Mouse (Mus musculus) CH12.LX (cell line): Measurements from ENCODE around the gene R3hcc1l. TPM values are rescaled to one million over a fixed set of nuclear protein-coding genes. Genes with fewer than 3 reads are reported as not detected.

Source experiments
- DNase-seq: peaks from one replicate; pipeline ENCODE4 v3.0.0-alpha.2; 2013; ENCODE audit errors: extremely low read depth
- H3K27ac ChIP-seq: 2 replicates; pipeline ENCODE4 v1.5.1; 2012; ENCODE audit warnings: low read depth, mild to moderate bottlenecking, control low read depth, moderate library complexity; ENCODE audit not compliant: insufficient read depth
- H3K27me3 ChIP-seq: replicated peaks from 2 replicates; pipeline ENCODE3; 2012; ENCODE audit warnings: inconsistent platforms
- H3K36me3 ChIP-seq, 2 experiments: replicated peaks in 1 of 2; 2 replicates each; pipeline versions ENCODE3 to v1.6.1; 2012; ENCODE audit warnings: inconsistent platforms in 1 of 2, low read length in 1 of 2, mild to moderate bottlenecking in 1 of 2, mixed read lengths in 1 of 2, moderate library complexity in 1 of 2; ENCODE audit not compliant: control insufficient read depth in 1 of 2, insufficient read depth in 1 of 2
- H3K4me1 ChIP-seq, 2 experiments: 2 replicates each; pipeline ENCODE4 v1.6.1; 2012; ENCODE audit warnings: inconsistent platforms in 1 of 2, moderate library complexity in 1 of 2; ENCODE audit not compliant: insufficient read depth in 2 of 2, control insufficient read depth in 1 of 2
- H3K4me2 ChIP-seq: 2 replicates; pipeline ENCODE4 v1.6.1; 2012; ENCODE audit warnings: low read depth, mild to moderate bottlenecking, control low read depth; ENCODE audit not compliant: poor library complexity, insufficient read depth, severe bottlenecking
- H3K4me3 ChIP-seq, 3 experiments: fragments of 150-350 bp in 1 of 3; sonication (generic) in 1 of 3; replicated peaks in 1 of 3; 2 replicates each; pipeline versions ENCODE3 to v1.5.1; 2011 to 2012; ENCODE audit warnings: low read depth in 2 of 3, low read length in 2 of 3, mild to moderate bottlenecking in 2 of 3, moderate library complexity in 2 of 3, control low read depth in 1 of 3, improper control_type of control experiment in 1 of 3, inconsistent platforms in 1 of 3, mixed read lengths in 1 of 3; ENCODE audit not compliant: poor library complexity in 1 of 3
- H3K79me2 ChIP-seq: replicated peaks from 2 replicates; pipeline ENCODE4 v1.6.1; 2012; ENCODE audit warnings: mild to moderate bottlenecking, moderate library complexity; ENCODE audit not compliant: control insufficient read depth, poor library complexity, insufficient read depth, severe bottlenecking; ENCODE audit errors: extremely low read depth
- H3K9ac ChIP-seq: 2 replicates; pipeline ENCODE4 v1.6.1; 2012; ENCODE audit warnings: low read depth, mild to moderate bottlenecking, control low read depth, moderate library complexity; ENCODE audit not compliant: insufficient read depth
- H3K9me3 ChIP-seq: replicated peaks from 2 replicates; pipeline ENCODE3; 2012; ENCODE audit warnings: low read length, inconsistent platforms, mixed read lengths
- BHLHE40 ChIP-seq: IDR thresholded peaks from 2 replicates; pipeline ENCODE4 v1.6.1; 2011; ENCODE audit warnings: mild to moderate bottlenecking, low read depth, low read length, improper control_type of control experiment
- CHD2 ChIP-seq: IDR thresholded peaks from 2 replicates; pipeline ENCODE4 v1.6.1; 2011; ENCODE audit warnings: low read length, improper control_type of control experiment
- CTCF ChIP-seq, 2 experiments: IDR thresholded peaks in 1 of 2; conservative IDR thresholded peaks in 1 of 2; 2 replicates each; pipeline ENCODE4 v1.5.1; 2011 to 2012; ENCODE audit warnings: low read depth in 2 of 2, low read length in 2 of 2, improper control_type of control experiment in 1 of 2, inconsistent platforms in 1 of 2, mild to moderate bottlenecking in 1 of 2, moderate library complexity in 1 of 2
- E2F4 ChIP-seq: IDR thresholded peaks from 2 replicates; pipeline ENCODE4 v1.6.1; 2011; ENCODE audit warnings: low read depth, low read length, improper control_type of control experiment; ENCODE audit not compliant: insufficient replicate concordance
- ELF1 ChIP-seq: IDR thresholded peaks from 2 replicates; pipeline ENCODE4 v1.6.1; 2014; ENCODE audit warnings: low read depth, mild to moderate bottlenecking, inconsistent platforms, low read length, improper control_type of control experiment
- EP300 ChIP-seq: IDR thresholded peaks from 2 replicates; pipeline ENCODE4 v1.6.1; 2011; ENCODE audit warnings: low read length, improper control_type of control experiment
- ETS1 ChIP-seq: conservative IDR thresholded peaks from 2 replicates; pipeline ENCODE4 v1.6.1; 2012; ENCODE audit warnings: low read depth, mild to moderate bottlenecking, inconsistent platforms, low read length, improper control_type of control experiment, moderate library complexity
- IRF4 ChIP-seq: IDR thresholded peaks from 2 replicates; pipeline ENCODE4 v1.6.1; 2014; ENCODE audit warnings: low read depth, mild to moderate bottlenecking, inconsistent platforms, low read length, improper control_type of control experiment
- JUN ChIP-seq: IDR thresholded peaks from 2 replicates; pipeline ENCODE4 v1.6.1; 2011; ENCODE audit warnings: low read depth, mild to moderate bottlenecking, low read length, improper control_type of control experiment, moderate library complexity; ENCODE audit not compliant: insufficient read depth
- JUND ChIP-seq: conservative IDR thresholded peaks from 2 replicates; pipeline ENCODE4 v1.6.1; 2011; ENCODE audit warnings: low read depth, low read length, improper control_type of control experiment
- MAZ ChIP-seq: IDR thresholded peaks from 2 replicates; pipeline ENCODE4 v1.6.1; 2012; ENCODE audit warnings: low read depth, mild to moderate bottlenecking, inconsistent platforms, low read length, improper control_type of control experiment, moderate library complexity
- PAX5 ChIP-seq: IDR thresholded peaks from 2 replicates; pipeline ENCODE4 v1.6.1; 2012; ENCODE audit warnings: low read length, inconsistent platforms, mixed read lengths
- POLR2A ChIP-seq: IDR thresholded peaks from 2 replicates; pipeline ENCODE4 v1.6.1; 2011; ENCODE audit warnings: low read depth, mild to moderate bottlenecking, improper control_type of control experiment, low read length
- RAD21 ChIP-seq: IDR thresholded peaks from 2 replicates; pipeline ENCODE4 v1.6.1; 2011; ENCODE audit warnings: low read depth, mild to moderate bottlenecking, low read length, improper control_type of control experiment, moderate library complexity
- SIN3A ChIP-seq: IDR thresholded peaks from 2 replicates; pipeline ENCODE4 v1.6.1; 2012; ENCODE audit warnings: low read length, improper control_type of control experiment, inconsistent platforms
- TCF12 ChIP-seq: IDR thresholded peaks from 2 replicates; pipeline ENCODE4 v1.6.1; 2014; ENCODE audit warnings: low read depth, mild to moderate bottlenecking, inconsistent platforms, low read length, improper control_type of control experiment
- UBTF ChIP-seq: IDR thresholded peaks from 2 replicates; pipeline ENCODE4 v1.6.1; 2012; ENCODE audit warnings: low read depth, mild to moderate bottlenecking, inconsistent platforms, low read length, improper control_type of control experiment, moderate library complexity
- USF1 ChIP-seq: IDR thresholded peaks from 2 replicates; pipeline ENCODE4 v1.6.1; 2014; ENCODE audit warnings: low read depth, mild to moderate bottlenecking, inconsistent platforms, low read length, improper control_type of control experiment
- ZC3H11A ChIP-seq: IDR thresholded peaks from 2 replicates; pipeline ENCODE4 v1.6.1; 2012; ENCODE audit warnings: low read depth, mild to moderate bottlenecking, inconsistent platforms, low read length, improper control_type of control experiment
- ZMIZ1 ChIP-seq: IDR thresholded peaks from 2 replicates; pipeline ENCODE4 v1.6.1; 2012; ENCODE audit warnings: low read depth, mild to moderate bottlenecking, inconsistent platforms, low read length, improper control_type of control experiment
- dilution Hi-C: fragments of 300-500 bp; cut with MboI; formaldehyde crosslinking; loops from 2 replicates; pipeline ENCODE4 v1.14.3; 2020; ENCODE audit warnings: low sequenced_read_pairs; ENCODE audit not compliant: extremely low pct_unique_long_range_greater_than_20kb, extremely low pct_ligation_motif_present
- in situ Hi-C: fragments of 300-500 bp; cut with MboI; formaldehyde crosslinking; loops from 3 replicates; pipeline ENCODE4 v1.14.3; 2019; ENCODE audit warnings: low sequenced_read_pairs, low pct_ligation_motif_present, low pct_unique_long_range_greater_than_20kb, mixed read lengths
- polyA plus RNA-seq: library from polyadenylated mRNA; unstranded; fragments of >175 nt; gene quantifications from 2 replicates; pipeline ENCODE4 v1.2.1, GENCODE M21; 2012; ENCODE audit warnings: low read depth; ENCODE audit not compliant: insufficient read length
- total RNA-seq, 2 experiments: library from RNA; depleted of rRNA; stranded (reverse); fragments of 300-350 nt in 1 of 2; fragments of >200 nt in 1 of 2; gene quantifications; 2 replicates each; pipeline ENCODE4 v1.2.3; 2012 to 2014

R3hcc1l gene
- total and polyA plus RNA-seq, 3 experiments, result 6.1 to 12.2 (median 10.7) TPM

- peaks cover 0 to 10% of the 10 kb centered on the region in 2 experiments; a peak in 2 of 4 replicates for H3K4me1 ChIP-seq
- dilution Hi-C loops (no loop called here), in situ Hi-C loops (no loop called here)
- no peak overlapping the region for H3K9ac ChIP-seq
- H3K27ac ChIP-seq, result no peak overlapping the region
- peaks cover 3% of the 10 kb centered on the region; the same call in 1 of the 2 replicates for H3K79me2 ChIP-seq
- H3K4me2 ChIP-seq, result no peak overlapping the region
- no peak overlapping the region for H3K4me3 ChIP-seq
- no peak for DNase-seq
- TF ChIP-seq ZC3H11A (no peak), MAZ (no peak), ELF1 (no peak), USF1 (no peak), PAX5 (no peak), JUND (no peak), EP300 (no peak), UBTF (no peak), RAD21 (no peak), ETS1 (no peak), BHLHE40 (no peak)
- TF ChIP-seq, all 38 proteins: peak for 0
- Histone ChIP-seq H3K36me3 (peaks cover 0 to 23% of the 10 kb centered on the region in 2 experiments), H3K9me3 (no peaks in the 10 kb centered on the region), H3K27me3 (no peaks in the 10 kb centered on the region)
Measured at GRCm38 (mm10) chr19:42571291-42571690, 52.7 kb downstream of the R3hcc1l start.

GRCm38 (mm10) chr19:42575317-42575716 is 56.8 kb downstream of the R3hcc1l start:
- Histone ChIP-seq H3K36me3 (peaks cover 0 to 14% of the 10 kb centered on the region in 2 experiments), H3K4me2 (no peak overlapping the region), H3K27me3 (no peaks in the 10 kb centered on the region), H3K9me3 (no peaks in the 10 kb centered on the region), H3K27ac (no peak overlapping the region), H3K79me2 (no peaks in the 10 kb centered on the region), H3K4me1 (peaks cover 0 to 5% of the 10 kb centered on the region in 2 experiments; a peak in 2 of 4 replicates), H3K9ac (no peak overlapping the region), H3K4me3 (no peak overlapping the region)
- dilution Hi-C loops (no loop called here), in situ Hi-C loops (no loop called here)
- DNase-seq, result no peak
- TF ChIP-seq TCF12, result no peak

GRCm38 (mm10) chr19:42576856-42577255 is 58.3 kb downstream of the R3hcc1l start:
- Histone ChIP-seq H3K4me1 (no peaks in the 10 kb centered on the region), H3K4me3 (no peak overlapping the region), H3K27ac (no peak overlapping the region), H3K9ac (no peak overlapping the region), H3K4me2 (no peak overlapping the region), H3K9me3 (no peaks in the 10 kb centered on the region)
- in situ Hi-C loops, result no loop called here
- no peak for DNase-seq
- TF ChIP-seq ZMIZ1 (no peak), E2F4 (no peak), CHD2 (no peak), SIN3A (no peak), POLR2A (no peak), BHLHE40 (no peak), CTCF (conservative IDR thresholded peaks at IDR 0.05 in 1 of 2, IDR thresholded peaks at IDR 0.05 in 1 of 2; ENCODE audit: low read depth in 2 of 2, low read length in 2 of 2) (no peak), JUN (no peak), IRF4 (no peak), RAD21 (no peak)
- TF ChIP-seq, all 38 proteins: peak for 0
- dilution Hi-C loops, result no loop called here
- Histone ChIP-seq H3K27me3 (no peaks in the 10 kb centered on the region), H3K79me2 (no peaks in the 10 kb centered on the region), H3K36me3 (peaks cover 3 to 11% of the 10 kb centered on the region in 2 experiments)
